Mouse (Mus musculus): ENCODE data around the gene Cct6b. TPM values are rescaled to one million over a fixed set of nuclear protein-coding genes. Genes with fewer than 3 reads are reported as not detected.

Gene Cct6b
- polyA plus RNA-seq, 1 experiment: not detected

GRCm38 (mm10) chr11:82764438-82764924 is 360 bp upstream of the Cct6b start:
- Histone ChIP-seq H3K4me1 (ENCODE audit: control insufficient read depth, insufficient read depth, low read length) (peaks cover 1% of the 10 kb centered on the region; the same call in 1 of the 2 replicates), H3K27ac (ENCODE audit: control insufficient read depth, insufficient read depth, low read depth, low read length, poor library complexity) (peak overlapping the region; percentile 73), H3K4me3 (replicated peaks; ENCODE audit: control insufficient read depth, low read depth, low read length) (peak overlapping the region; percentile 91)
- no peak for TF ChIP-seq POLR2A (IDR thresholded peaks at IDR 0.05; ENCODE audit: borderline replicate concordance, control insufficient read depth, low read depth, low read length)
- no peak for TF ChIP-seq CTCF (IDR thresholded peaks at IDR 0.05; ENCODE audit: control insufficient read depth, insufficient read depth, low read length)
- WGBS: under 1% methylated on average over 28 of the region's 28 CpGs

DNA sequence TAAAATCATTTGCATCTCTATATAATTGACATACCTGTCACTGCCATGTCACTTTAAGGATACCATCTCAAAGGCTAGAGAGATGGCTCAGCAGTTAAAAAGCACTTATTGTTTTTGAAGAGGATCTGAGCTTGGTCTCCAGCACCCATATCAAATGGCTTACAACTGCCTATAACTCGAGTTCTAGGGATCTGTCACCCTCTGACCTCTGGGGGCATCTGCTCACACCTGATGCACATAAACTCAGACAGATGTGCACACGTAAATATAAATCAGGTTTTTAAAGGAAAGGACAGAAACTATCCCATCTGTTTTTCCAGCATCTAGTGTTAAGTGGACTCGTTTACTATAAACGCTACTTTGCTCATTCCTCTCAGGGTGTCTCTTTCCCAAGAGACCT is 860 bp downstream of the Cct6b start:
- Histone ChIP-seq H3K4me1 (ENCODE audit: control insufficient read depth, insufficient read depth, low read length) (peaks cover 1% of the 10 kb centered on the region; the same call in 1 of the 2 replicates), H3K4me3 (replicated peaks; ENCODE audit: control insufficient read depth, low read depth, low read length) (peak overlapping the region; percentile 27), H3K27ac (ENCODE audit: control insufficient read depth, insufficient read depth, low read depth, low read length, poor library complexity) (no peak overlapping the region)
- WGBS: 7% methylated on average over 4 of the region's 4 CpGs
- TF ChIP-seq POLR2A (IDR thresholded peaks at IDR 0.05; ENCODE audit: borderline replicate concordance, control insufficient read depth, low read depth, low read length) (no peak), CTCF (IDR thresholded peaks at IDR 0.05; ENCODE audit: control insufficient read depth, insufficient read depth, low read length) (no peak)

DNA sequence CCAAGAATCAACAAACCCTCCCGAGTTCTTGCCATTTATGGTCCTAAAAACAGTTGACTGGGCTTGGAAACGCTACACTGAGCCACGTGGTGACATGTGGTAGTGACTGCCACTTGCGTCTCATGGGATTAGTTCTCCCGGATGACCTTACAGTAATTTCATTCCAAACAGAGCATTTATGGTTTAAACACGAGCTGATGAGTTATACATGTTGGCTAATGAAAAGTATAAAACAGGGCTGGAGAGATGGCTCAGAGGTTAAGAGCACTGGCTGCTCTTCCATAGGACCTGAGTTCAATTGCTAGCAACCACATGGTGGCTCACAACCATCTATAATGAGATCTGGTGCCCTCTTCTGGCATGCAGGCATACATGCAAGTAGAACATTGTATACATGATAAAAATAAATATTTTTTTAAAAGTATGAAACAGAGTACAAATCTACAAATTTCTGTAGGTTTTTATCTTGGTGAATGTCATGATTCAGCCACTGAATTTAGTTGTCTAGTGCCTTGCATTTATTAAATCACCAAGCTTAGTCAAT is 1.8 kb downstream of the Cct6b start:
- Histone ChIP-seq H3K27ac (ENCODE audit: control insufficient read depth, insufficient read depth, low read depth, low read length, poor library complexity) (no peak overlapping the region), H3K4me3 (replicated peaks; ENCODE audit: control insufficient read depth, low read depth, low read length) (no peak overlapping the region), H3K4me1 (ENCODE audit: control insufficient read depth, insufficient read depth, low read length) (peaks cover 1% of the 10 kb centered on the region; the same call in 1 of the 2 replicates)
- 89% methylated on average over 6 of the region's 6 CpGs for WGBS
- TF ChIP-seq CTCF (IDR thresholded peaks at IDR 0.05; ENCODE audit: control insufficient read depth, insufficient read depth, low read length) (no peak), POLR2A (IDR thresholded peaks at IDR 0.05; ENCODE audit: borderline replicate concordance, control insufficient read depth, low read depth, low read length) (no peak)

GRCm38 (mm10) chr11:82755919-82756318 is 8.2 kb downstream of the Cct6b start:
- WGBS: 89% methylated on average over 1 of the region's 1 CpGs
- no peak for TF ChIP-seq CTCF (IDR thresholded peaks at IDR 0.05; ENCODE audit: control insufficient read depth, insufficient read depth, low read length)
- TF ChIP-seq POLR2A (IDR thresholded peaks at IDR 0.05; ENCODE audit: borderline replicate concordance, control insufficient read depth, low read depth, low read length): no peak
- H3K27ac ChIP-seq (ENCODE audit: control insufficient read depth, insufficient read depth, low read depth, low read length, poor library complexity): no peak overlapping the region
- no peak overlapping the region for H3K4me3 ChIP-seq (replicated peaks; ENCODE audit: control insufficient read depth, low read depth, low read length)
- H3K4me1 ChIP-seq (ENCODE audit: control insufficient read depth, insufficient read depth, low read length): no peaks in the 10 kb centered on the region; the same call in none of the 2 replicates

DNA sequence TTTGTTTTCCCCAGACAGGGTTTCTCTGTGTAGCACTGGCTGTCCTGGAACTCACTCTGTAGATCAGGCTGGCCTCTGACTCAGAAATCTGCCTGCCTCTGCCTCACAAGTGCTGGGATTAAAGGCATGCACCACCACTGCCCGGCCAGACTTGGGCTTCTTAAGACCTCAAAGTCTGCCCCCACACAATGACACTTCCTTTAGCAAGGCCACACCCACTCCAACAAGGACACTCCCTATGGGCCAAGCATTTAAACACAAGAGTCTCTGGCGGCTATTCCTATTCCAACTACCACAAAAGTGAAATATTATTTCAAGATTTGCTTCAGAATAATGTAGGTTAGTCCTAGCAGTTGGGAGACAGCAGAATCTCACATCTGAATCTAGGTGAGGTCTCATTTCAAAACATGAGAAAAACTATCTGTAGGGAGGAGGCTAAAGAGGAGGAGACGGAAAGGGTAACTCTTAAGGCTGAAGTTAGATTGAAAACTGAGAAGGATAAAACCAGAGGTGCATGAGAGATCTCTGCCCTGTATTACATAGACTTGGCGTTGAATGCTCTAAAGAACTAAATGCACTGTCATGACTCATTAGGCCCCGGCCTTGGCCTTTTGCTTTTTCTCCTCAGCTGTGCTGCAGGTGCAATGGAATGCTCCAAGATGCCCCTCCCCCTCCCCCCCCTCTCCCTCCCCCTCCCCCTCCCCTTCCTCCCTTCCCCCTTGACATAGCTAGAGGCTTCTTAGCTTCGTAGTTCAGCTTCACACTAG is 11.6 kb downstream of the Cct6b start:
- WGBS: 62% methylated on average over 6 of the region's 6 CpGs
- TF ChIP-seq POLR2A (IDR thresholded peaks at IDR 0.05; ENCODE audit: borderline replicate concordance, control insufficient read depth, low read depth, low read length) (no peak), CTCF (IDR thresholded peaks at IDR 0.05; ENCODE audit: control insufficient read depth, insufficient read depth, low read length) (no peak)
- no peak overlapping the region for H3K27ac ChIP-seq (ENCODE audit: control insufficient read depth, insufficient read depth, low read depth, low read length, poor library complexity)
- H3K4me3 ChIP-seq (replicated peaks; ENCODE audit: control insufficient read depth, low read depth, low read length): no peak overlapping the region
- no peaks in the 10 kb centered on the region; the same call in none of the 2 replicates for H3K4me1 ChIP-seq (ENCODE audit: control insufficient read depth, insufficient read depth, low read length)

DNA sequence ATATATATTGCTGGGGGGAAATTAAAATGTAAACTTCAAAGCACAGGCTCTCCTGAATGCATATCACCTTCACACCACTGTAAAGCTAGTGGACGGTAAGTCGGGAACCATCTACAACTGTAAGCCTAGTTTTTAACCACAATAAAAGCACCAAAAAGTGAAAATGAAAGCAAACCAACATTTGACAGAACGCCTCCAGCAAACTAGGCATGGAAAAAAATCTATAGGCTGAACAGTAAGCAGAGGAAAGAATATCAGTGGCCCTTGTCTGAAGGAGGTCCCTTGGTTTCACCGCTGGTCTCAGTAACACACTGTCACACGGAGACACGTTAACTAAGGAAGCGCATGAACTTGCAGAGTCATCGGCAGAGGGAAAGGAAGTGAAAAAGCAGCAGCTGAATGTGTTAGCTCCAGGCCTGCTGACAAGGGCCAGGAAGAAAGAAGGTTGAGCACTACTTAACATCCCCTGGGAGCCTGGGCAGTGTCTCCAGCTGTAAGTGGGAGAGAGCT is 17.2 kb downstream of the Cct6b start:
- Histone ChIP-seq H3K27ac (ENCODE audit: control insufficient read depth, insufficient read depth, low read depth, low read length, poor library complexity) (peak overlapping the region; percentile 12; the same call in 1 of the 2 replicates), H3K4me1 (ENCODE audit: control insufficient read depth, insufficient read depth, low read length) (no peaks in the 10 kb centered on the region; the same call in 1 of the 2 replicates), H3K4me3 (replicated peaks; ENCODE audit: control insufficient read depth, low read depth, low read length) (peak overlapping the region; percentile 52)
- WGBS: under 1% methylated on average over 8 of the region's 8 CpGs
- TF ChIP-seq CTCF (IDR thresholded peaks at IDR 0.05; ENCODE audit: control insufficient read depth, insufficient read depth, low read length): no peak
- TF ChIP-seq POLR2A (IDR thresholded peaks at IDR 0.05; ENCODE audit: borderline replicate concordance, control insufficient read depth, low read depth, low read length): no peak

DNA sequence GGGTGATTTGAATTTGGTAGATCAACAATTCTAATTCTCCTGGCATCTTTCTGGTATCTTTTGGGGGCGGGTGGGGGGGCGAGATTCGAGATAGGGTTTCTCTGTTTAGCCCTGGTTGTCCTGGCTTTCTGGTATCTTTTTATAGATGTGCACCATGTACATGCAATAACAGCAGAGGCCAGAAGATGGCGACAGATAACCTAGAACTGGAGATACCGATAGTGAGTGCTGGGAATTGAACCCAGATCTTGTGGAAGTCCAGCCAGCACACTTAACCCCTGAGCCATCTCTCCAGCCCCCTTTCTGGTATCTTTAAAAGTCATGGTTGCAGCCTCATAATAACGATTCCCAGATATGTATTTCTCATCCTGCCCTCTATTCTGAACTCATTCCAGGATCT is 18.0 kb downstream of the Cct6b start:
- WGBS: 28% methylated on average over 6 of the region's 6 CpGs
- Histone ChIP-seq H3K4me1 (ENCODE audit: control insufficient read depth, insufficient read depth, low read length) (no peaks in the 10 kb centered on the region; the same call in 1 of the 2 replicates), H3K27ac (ENCODE audit: control insufficient read depth, insufficient read depth, low read depth, low read length, poor library complexity) (no peak overlapping the region), H3K4me3 (replicated peaks; ENCODE audit: control insufficient read depth, low read depth, low read length) (no peak overlapping the region)
- TF ChIP-seq POLR2A (IDR thresholded peaks at IDR 0.05; ENCODE audit: borderline replicate concordance, control insufficient read depth, low read depth, low read length) (no peak), CTCF (IDR thresholded peaks at IDR 0.05; ENCODE audit: control insufficient read depth, insufficient read depth, low read length) (peak; percentile 51)

DNA sequence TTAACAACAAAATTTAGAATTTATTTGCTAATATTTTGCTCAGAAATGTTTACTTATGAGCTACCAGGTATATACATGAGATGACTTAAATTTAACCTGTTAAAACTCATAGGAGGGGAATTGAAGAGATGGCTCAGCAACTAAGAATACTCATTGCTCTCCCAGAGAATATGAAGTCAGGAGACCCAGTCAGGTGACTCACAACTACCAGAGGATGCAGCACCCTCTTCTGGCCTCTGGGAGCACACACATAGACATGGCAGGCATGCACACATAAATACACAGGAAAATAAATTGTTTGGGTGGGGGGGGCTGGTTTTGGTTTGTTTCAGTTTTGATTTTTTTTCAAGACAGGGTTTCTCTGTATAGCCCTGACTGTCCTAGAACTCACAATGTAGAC is 25.1 kb downstream of the Cct6b start:
- no peak overlapping the region for H3K27ac ChIP-seq (ENCODE audit: control insufficient read depth, insufficient read depth, low read depth, low read length, poor library complexity)
- no peak overlapping the region for H3K4me3 ChIP-seq (replicated peaks; ENCODE audit: control insufficient read depth, low read depth, low read length)
- TF ChIP-seq POLR2A (IDR thresholded peaks at IDR 0.05; ENCODE audit: borderline replicate concordance, control insufficient read depth, low read depth, low read length): no peak
- TF ChIP-seq CTCF (IDR thresholded peaks at IDR 0.05; ENCODE audit: control insufficient read depth, insufficient read depth, low read length): no peak
- H3K4me1 ChIP-seq (ENCODE audit: control insufficient read depth, insufficient read depth, low read length): no peaks in the 10 kb centered on the region

Data from bone marrow, adult 2 months (tissue).